Mouse (Mus musculus): ENCODE measurements at regions not wholly inside any gene's neighbourhood (a gene's known extent, or its start where the extent isn't known, plus 50 kb on each side); places are given as distances from the start of the nearest gene placed in this dataset.

DNA sequence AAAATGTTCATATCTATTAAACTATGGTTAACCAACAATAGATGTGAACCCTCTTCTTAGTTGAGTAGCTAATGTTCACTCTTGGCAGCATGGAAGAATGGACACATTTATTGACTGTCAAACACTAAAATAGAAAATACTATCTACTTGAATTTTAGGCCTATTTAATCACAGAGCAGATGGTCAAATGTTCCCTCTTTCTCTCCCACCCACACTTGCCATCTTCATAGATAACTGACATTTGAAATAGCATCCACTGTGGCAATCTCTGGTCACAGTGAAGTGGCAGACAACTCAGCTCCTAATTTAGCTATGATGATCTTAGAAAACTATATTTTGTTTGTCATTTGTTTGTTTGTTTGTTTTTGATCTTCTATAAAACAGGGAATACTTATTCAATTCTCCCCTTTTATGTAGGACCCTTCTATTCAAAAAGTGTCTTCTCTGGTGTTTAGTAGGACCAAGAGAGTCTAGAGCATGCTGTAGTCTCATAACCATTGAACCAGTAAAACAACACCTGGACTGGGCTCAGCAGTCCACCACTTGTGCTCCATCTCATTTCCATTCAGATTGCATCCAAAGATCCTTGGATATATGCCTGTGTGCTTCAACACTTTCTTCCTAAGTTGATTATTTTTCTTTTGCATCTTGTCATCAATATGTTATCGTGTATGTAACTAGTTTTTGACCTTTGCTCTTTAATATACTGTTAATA is 457.2 kb downstream of the Kcnj3 start:
- no peak for TF ChIP-seq CTCF (conservative IDR thresholded peaks at IDR 0.05 in 1 of 2, IDR thresholded peaks at IDR 0.05 in 1 of 2; ENCODE audit: low read depth in 2 of 2, low read length in 2 of 2)
- TF ChIP-seq NRF1 (IDR thresholded peaks at IDR 0.05; ENCODE audit: low read depth, low read length), result no peak
- TF ChIP-seq POLR2A (IDR thresholded peaks at IDR 0.05; ENCODE audit: low read depth, low read length), result no peak
- TF ChIP-seq UBTF (IDR thresholded peaks at IDR 0.05; ENCODE audit: low read depth, low read length), result no peak
